Mouse (Mus musculus): ENCODE measurements around the gene Pgr. TPM values are rescaled to one million over a fixed set of nuclear protein-coding genes. Genes with fewer than 3 reads are reported as not detected.

The Pgr gene
- polyA plus RNA-seq, 1 experiment = 0.13 TPM

- H3K36me3 ChIP-seq (ENCODE audit: control insufficient read depth, insufficient read depth, low read length) = no peaks in the 10 kb centered on the region
- no peak within 1 kb of the TSS for H3K27ac ChIP-seq (ENCODE audit: insufficient read depth, low read depth, low read length)
- no peaks in the 10 kb centered on the region for H3K27me3 ChIP-seq (ENCODE audit: control insufficient read depth, insufficient read depth, low read length)
- H3K4me3 ChIP-seq (ENCODE audit: low read depth, low read length) = no peak within 1 kb of the TSS
- H3K4me1 ChIP-seq (ENCODE audit: control insufficient read depth, insufficient read depth, insufficient read length, low read length) = no peaks in the 10 kb centered on the region
- WGBS = 58% methylated on average over 2 of the region's 2 CpGs
- TF ChIP-seq POLR2A (IDR thresholded peaks at IDR 0.05; ENCODE audit: low read depth, low read length) (no peak), CTCF (IDR thresholded peaks at IDR 0.05; ENCODE audit: extremely low read depth, insufficient read length, insufficient replicate concordance, low read depth, low read length) (no peak)
Measured at GRCm38 (mm10) chr9:8971491-8971890, 71.9 kb downstream of the Pgr start, which contains the start of gene Gm16485. TSS of gene Gm16485 (plus strand) at chr9:8971791.

DNA sequence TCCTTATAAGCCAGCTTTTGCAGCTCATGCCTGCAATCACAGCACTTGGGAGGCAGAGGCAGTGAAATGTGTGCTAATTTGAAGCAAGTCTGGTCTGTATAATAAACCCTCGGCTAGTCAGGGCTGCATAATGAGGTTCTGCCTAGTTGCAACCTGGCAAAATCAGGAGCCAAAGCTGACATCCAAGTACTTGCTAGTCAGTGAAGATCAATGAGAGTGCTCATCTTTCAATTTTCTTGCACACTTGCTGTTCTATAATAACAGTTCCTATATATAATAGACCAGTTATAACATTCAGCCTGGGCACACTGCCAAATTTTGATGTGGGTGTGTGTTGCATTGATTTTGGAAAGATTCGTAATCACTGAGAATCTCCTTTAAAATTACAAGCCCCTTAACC lies 78.1 kb downstream of the Pgr start:
- Histone ChIP-seq H3K4me1 (ENCODE audit: control insufficient read depth, insufficient read depth, insufficient read length, low read length) (no peaks in the 10 kb centered on the region), H3K27ac (ENCODE audit: insufficient read depth, low read depth, low read length) (no peak overlapping the region), H3K4me3 (ENCODE audit: low read depth, low read length) (no peak overlapping the region), H3K27me3 (ENCODE audit: control insufficient read depth, insufficient read depth, low read length) (no peaks in the 10 kb centered on the region), H3K36me3 (ENCODE audit: control insufficient read depth, insufficient read depth, low read length) (no peaks in the 10 kb centered on the region)
- TF ChIP-seq CTCF (IDR thresholded peaks at IDR 0.05; ENCODE audit: extremely low read depth, insufficient read length, insufficient replicate concordance, low read depth, low read length) = no peak
- no peak for TF ChIP-seq POLR2A (IDR thresholded peaks at IDR 0.05; ENCODE audit: low read depth, low read length)
- WGBS = 52% methylated on average over 2 of the region's 2 CpGs

- no peaks in the 10 kb centered on the region for H3K27me3 ChIP-seq (ENCODE audit: control insufficient read depth, insufficient read depth, low read length)
- H3K4me1 ChIP-seq (ENCODE audit: control insufficient read depth, insufficient read depth, insufficient read length, low read length) = no peaks in the 10 kb centered on the region
- WGBS = 75% methylated on average over 3 of the region's 3 CpGs
Measured at GRCm38 (mm10) chr9:8982315-8982714, 82.7 kb downstream of the Pgr start.

GRCm38 (mm10) chr9:8996494-8996893 lies 96.9 kb downstream of the Pgr start:
- Histone ChIP-seq H3K27ac (ENCODE audit: insufficient read depth, low read depth, low read length) (no peak overlapping the region), H3K36me3 (ENCODE audit: control insufficient read depth, insufficient read depth, low read length) (peaks cover 13% of the 10 kb centered on the region), H3K4me1 (ENCODE audit: control insufficient read depth, insufficient read depth, insufficient read length, low read length) (no peaks in the 10 kb centered on the region), H3K4me3 (ENCODE audit: low read depth, low read length) (no peak overlapping the region), H3K27me3 (ENCODE audit: control insufficient read depth, insufficient read depth, low read length) (no peaks in the 10 kb centered on the region)
- TF ChIP-seq CTCF (IDR thresholded peaks at IDR 0.05; ENCODE audit: extremely low read depth, insufficient read length, insufficient replicate concordance, low read depth, low read length) (no peak), POLR2A (IDR thresholded peaks at IDR 0.05; ENCODE audit: low read depth, low read length) (no peak)
- WGBS = 58% methylated on average over 2 of the region's 2 CpGs

More at GRCm38 (mm10) chr9:8982315-8982714, 82.7 kb downstream of the Pgr start:
- Histone ChIP-seq H3K36me3 (ENCODE audit: control insufficient read depth, insufficient read depth, low read length) (no peaks in the 10 kb centered on the region), H3K4me3 (ENCODE audit: low read depth, low read length) (no peak overlapping the region), H3K27ac (ENCODE audit: insufficient read depth, low read depth, low read length) (no peak overlapping the region)
- no peak for TF ChIP-seq CTCF (IDR thresholded peaks at IDR 0.05; ENCODE audit: extremely low read depth, insufficient read length, insufficient replicate concordance, low read depth, low read length)
- TF ChIP-seq POLR2A (IDR thresholded peaks at IDR 0.05; ENCODE audit: low read depth, low read length) = no peak

- H3K27ac ChIP-seq (ENCODE audit: insufficient read depth, low read depth, low read length) = no peak overlapping the region
- TF ChIP-seq POLR2A (IDR thresholded peaks at IDR 0.05; ENCODE audit: low read depth, low read length) (no peak), CTCF (IDR thresholded peaks at IDR 0.05; ENCODE audit: extremely low read depth, insufficient read length, insufficient replicate concordance, low read depth, low read length) (no peak)
- no peak overlapping the region for H3K4me3 ChIP-seq (ENCODE audit: low read depth, low read length)
Measured at GRCm38 (mm10) chr9:9001170-9001569, 101.5 kb downstream of the Pgr start.

GRCm38 (mm10) chr9:9015108-9015507 lies 115.5 kb downstream of the Pgr start:
- Histone ChIP-seq H3K27ac (ENCODE audit: insufficient read depth, low read depth, low read length) (no peak overlapping the region), H3K36me3 (ENCODE audit: control insufficient read depth, insufficient read depth, low read length) (peaks cover 24% of the 10 kb centered on the region), H3K4me1 (ENCODE audit: control insufficient read depth, insufficient read depth, insufficient read length, low read length) (no peaks in the 10 kb centered on the region), H3K27me3 (ENCODE audit: control insufficient read depth, insufficient read depth, low read length) (no peaks in the 10 kb centered on the region), H3K4me3 (ENCODE audit: low read depth, low read length) (no peak overlapping the region)
- 96% methylated on average over 2 of the region's 2 CpGs for WGBS
- no peak for TF ChIP-seq POLR2A (IDR thresholded peaks at IDR 0.05; ENCODE audit: low read depth, low read length)
- TF ChIP-seq CTCF (IDR thresholded peaks at IDR 0.05; ENCODE audit: extremely low read depth, insufficient read length, insufficient replicate concordance, low read depth, low read length) = no peak

More at GRCm38 (mm10) chr9:9001170-9001569, 101.5 kb downstream of the Pgr start:
- H3K27me3 ChIP-seq (ENCODE audit: control insufficient read depth, insufficient read depth, low read length) = no peaks in the 10 kb centered on the region
- H3K36me3 ChIP-seq (ENCODE audit: control insufficient read depth, insufficient read depth, low read length) = peaks cover 24% of the 10 kb centered on the region
- no peaks in the 10 kb centered on the region for H3K4me1 ChIP-seq (ENCODE audit: control insufficient read depth, insufficient read depth, insufficient read length, low read length)

Other genes starting within 250 kb of the Pgr start
- gene Gm16485, start 72.0 kb downstream of the Pgr start, polyA plus RNA-seq (2012; rRNA removed) = not detected in 2 replicates